Mouse (Mus musculus): ENCODE results near the gene Gtdc1. TPM values are rescaled to one million over a fixed set of nuclear protein-coding genes. Genes with fewer than 3 reads are reported as not detected.
"Not testable (repeated sequence)": the region's sequence is repeated elsewhere in the genome, so short reads cannot be mapped to it uniquely, and the experiment has no call there.

The Gtdc1 gene
- polyA plus RNA-seq, 1 experiment from 2014 or later: 19.2 TPM

- Histone ChIP-seq H3K4me2 (no peak overlapping the region), H3K9ac (no peak overlapping the region), H3K4me3 (no peak overlapping the region), H3K27ac (replicated peaks) (no peak overlapping the region; the same call in 1 of the 2 replicates), H3K9me3 (no peaks in the 10 kb centered on the region), H3K27me3 (no peaks in the 10 kb centered on the region), H3K36me3 (no peaks in the 10 kb centered on the region), H3K4me1 (replicated peaks) (peaks cover 6% of the 10 kb centered on the region)
- WGBS: 49% methylated on average over 5 of the region's 5 CpGs
- ATAC-seq (ENCODE audit: low FRiP score, low read depth): 0 out of 2 replicates have a peak, but pooled peaks have one; percentile 46
These were observed 294.4 kb downstream of the Gtdc1 start for GRCm38 (mm10) chr2:44633064-44633463.

GRCm38 (mm10) chr2:44632584-44632983 lies 294.9 kb downstream of the Gtdc1 start:
- no peaks in the 10 kb centered on the region for H3K36me3 ChIP-seq
- ATAC-seq (ENCODE audit: low FRiP score, low read depth): peak; percentile 71
- H3K9me3 ChIP-seq: no peaks in the 10 kb centered on the region
- peaks cover 6% of the 10 kb centered on the region for H3K4me1 ChIP-seq (replicated peaks)
- WGBS: 35% methylated on average over 10 of the region's 10 CpGs
- H3K27me3 ChIP-seq: no peaks in the 10 kb centered on the region
- H3K4me2 ChIP-seq: 0 out of 2 replicates have a peak overlapping the region, but pooled peaks have one; percentile 14
- H3K4me3 ChIP-seq: no peak overlapping the region
- no peak overlapping the region for H3K9ac ChIP-seq
- H3K27ac ChIP-seq (replicated peaks): no peak overlapping the region; the same call in 1 of the 2 replicates

GRCm38 (mm10) chr2:44631064-44631463 lies 296.4 kb downstream of the Gtdc1 start:
- no peaks in the 10 kb centered on the region for H3K27me3 ChIP-seq
- peaks cover 6% of the 10 kb centered on the region for H3K4me1 ChIP-seq (replicated peaks)
- H3K4me3 ChIP-seq: no peak overlapping the region
- no peaks in the 10 kb centered on the region for H3K36me3 ChIP-seq
- no peaks in the 10 kb centered on the region for H3K9me3 ChIP-seq
- no peak overlapping the region for H3K4me2 ChIP-seq
- ATAC-seq (ENCODE audit: low FRiP score, low read depth): no peak
- no peak overlapping the region for H3K9ac ChIP-seq
- no peak overlapping the region for H3K27ac ChIP-seq (replicated peaks)
- WGBS: 71% methylated on average over 3 of the region's 3 CpGs

DNA sequence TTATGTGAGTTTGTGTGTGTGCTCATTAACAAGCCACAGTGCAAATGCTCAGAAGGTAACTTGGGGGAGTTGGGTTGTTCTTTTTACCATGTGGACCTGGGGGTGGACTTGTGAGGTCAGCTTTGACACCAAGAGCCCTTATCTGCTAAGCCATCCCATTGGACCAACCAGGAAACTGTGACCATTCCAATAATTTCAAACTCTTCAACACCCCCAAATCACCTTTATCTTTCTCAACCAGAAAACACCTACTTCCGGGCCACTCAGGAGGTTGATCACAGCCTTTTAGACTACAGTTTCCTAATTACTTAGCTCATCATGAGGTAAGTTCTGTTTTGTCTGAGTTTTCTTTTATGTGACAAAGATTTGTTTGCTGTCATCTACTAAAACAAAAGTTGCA lies 298.7 kb downstream of the Gtdc1 start:
- 94% methylated on average over 1 of the region's 1 CpGs for WGBS
- no peak for ATAC-seq (ENCODE audit: low FRiP score, low read depth)

GRCm38 (mm10) chr2:44625154-44625553 lies 302.3 kb downstream of the Gtdc1 start:
- no peaks in the 10 kb centered on the region for H3K36me3 ChIP-seq
- H3K27me3 ChIP-seq: no peaks in the 10 kb centered on the region
- no peak overlapping the region for H3K27ac ChIP-seq (replicated peaks)
- no peak for ATAC-seq (ENCODE audit: low FRiP score, low read depth)
- H3K9ac ChIP-seq: no peak overlapping the region
- H3K4me2 ChIP-seq: no peak overlapping the region
- H3K4me3 ChIP-seq: no peak overlapping the region
- 51% methylated on average over 3 of the region's 3 CpGs for WGBS
- H3K4me1 ChIP-seq (replicated peaks): peaks cover 5% of the 10 kb centered on the region; the same call in 1 of the 2 replicates
- H3K9me3 ChIP-seq: no peaks in the 10 kb centered on the region

More for the DNA sequence above, 298.7 kb downstream of the Gtdc1 start:
- Histone ChIP-seq H3K27ac (replicated peaks) (no peak overlapping the region), H3K4me2 (no peak overlapping the region), H3K36me3 (no peaks in the 10 kb centered on the region), H3K9me3 (no peaks in the 10 kb centered on the region), H3K9ac (no peak overlapping the region), H3K27me3 (no peaks in the 10 kb centered on the region), H3K4me1 (replicated peaks) (peaks cover 11% of the 10 kb centered on the region), H3K4me3 (no peak overlapping the region)

- Histone ChIP-seq H3K27ac (replicated peaks) (no peak overlapping the region), H3K36me3 (no peaks in the 10 kb centered on the region), H3K4me2 (no peak overlapping the region), H3K27me3 (no peaks in the 10 kb centered on the region), H3K9me3 (no peaks in the 10 kb centered on the region), H3K9ac (no peak overlapping the region), H3K4me3 (no peak overlapping the region), H3K4me1 (replicated peaks) (peaks cover 5% of the 10 kb centered on the region; the same call in 1 of the 2 replicates)
- WGBS: 90% methylated on average over 3 of the region's 3 CpGs
- no peak for ATAC-seq (ENCODE audit: low FRiP score, low read depth)
These were observed 305.0 kb downstream of the Gtdc1 start for GRCm38 (mm10) chr2:44622471-44622870.

DNA sequence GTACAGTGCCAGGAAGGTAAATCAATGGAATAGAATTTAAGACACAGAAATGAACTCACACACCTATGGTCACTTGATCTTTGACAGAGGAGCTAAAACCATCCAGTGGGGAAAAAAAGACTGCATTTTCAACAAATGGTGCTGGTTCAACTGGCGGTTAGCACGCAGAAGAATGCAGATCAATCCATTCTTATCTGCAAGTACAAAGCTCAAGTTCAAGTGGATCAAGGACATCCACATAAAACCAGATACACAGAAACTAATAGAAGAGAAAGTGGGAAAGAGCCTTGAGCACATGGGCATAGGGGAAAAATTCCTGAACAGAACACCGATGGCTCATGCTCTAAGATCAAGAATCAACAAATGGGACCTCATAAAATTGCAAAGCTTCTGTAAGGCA lies 327.8 kb downstream of the Gtdc1 start:
- H3K36me3 ChIP-seq; ATAC-seq (ENCODE audit: low FRiP score, low read depth); H3K27me3 ChIP-seq; H3K27ac ChIP-seq (replicated peaks); H3K4me1 ChIP-seq (replicated peaks); H3K9ac ChIP-seq; H3K4me2 ChIP-seq; H3K9me3 ChIP-seq; H3K4me3 ChIP-seq: not testable (repeated sequence)
- 95% methylated on average over 3 of the region's 3 CpGs for WGBS

DNA sequence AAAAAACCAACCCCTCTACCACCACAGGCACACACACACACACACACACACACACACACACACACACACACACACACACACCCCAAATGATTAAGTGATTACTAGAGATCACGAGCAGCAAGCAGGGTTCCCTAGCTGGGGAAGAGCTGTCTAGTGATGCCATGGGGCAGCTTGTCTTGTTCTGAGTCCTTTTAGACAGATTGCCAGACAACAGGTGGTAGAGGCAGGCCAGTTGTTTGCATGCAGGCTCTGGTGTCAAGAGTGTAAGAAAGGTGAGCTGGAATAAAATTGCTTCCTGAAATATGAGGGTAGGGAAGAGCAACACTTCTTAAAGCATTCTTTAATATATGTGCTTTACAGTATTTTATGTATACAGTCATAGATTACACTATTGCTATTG lies 333.2 kb downstream of the Gtdc1 start:
- no peak overlapping the region for H3K4me3 ChIP-seq
- ATAC-seq (ENCODE audit: low FRiP score, low read depth): no peak
- no peaks in the 10 kb centered on the region for H3K27me3 ChIP-seq
- H3K9ac ChIP-seq: no peak overlapping the region
- H3K36me3 ChIP-seq: no peaks in the 10 kb centered on the region
- H3K4me2 ChIP-seq: no peak overlapping the region
- 50% methylated on average over 1 of the region's 1 CpGs for WGBS
- no peaks in the 10 kb centered on the region for H3K9me3 ChIP-seq
- H3K27ac ChIP-seq (replicated peaks): no peak overlapping the region
- no peaks in the 10 kb centered on the region for H3K4me1 ChIP-seq (replicated peaks)

GRCm38 (mm10) chr2:44590881-44591280 lies 336.6 kb downstream of the Gtdc1 start:
- no peaks in the 10 kb centered on the region for H3K4me1 ChIP-seq (replicated peaks)
- H3K9ac ChIP-seq: no peak overlapping the region
- H3K27me3 ChIP-seq: no peaks in the 10 kb centered on the region
- no peaks in the 10 kb centered on the region for H3K9me3 ChIP-seq
- no peak overlapping the region for H3K4me3 ChIP-seq
- H3K36me3 ChIP-seq: no peaks in the 10 kb centered on the region
- ATAC-seq (ENCODE audit: low FRiP score, low read depth): peak; percentile 69; the same call in 1 of the 2 replicates
- WGBS: 50% methylated on average over 4 of the region's 4 CpGs
- no peak overlapping the region for H3K27ac ChIP-seq (replicated peaks)
- H3K4me2 ChIP-seq: no peak overlapping the region

DNA sequence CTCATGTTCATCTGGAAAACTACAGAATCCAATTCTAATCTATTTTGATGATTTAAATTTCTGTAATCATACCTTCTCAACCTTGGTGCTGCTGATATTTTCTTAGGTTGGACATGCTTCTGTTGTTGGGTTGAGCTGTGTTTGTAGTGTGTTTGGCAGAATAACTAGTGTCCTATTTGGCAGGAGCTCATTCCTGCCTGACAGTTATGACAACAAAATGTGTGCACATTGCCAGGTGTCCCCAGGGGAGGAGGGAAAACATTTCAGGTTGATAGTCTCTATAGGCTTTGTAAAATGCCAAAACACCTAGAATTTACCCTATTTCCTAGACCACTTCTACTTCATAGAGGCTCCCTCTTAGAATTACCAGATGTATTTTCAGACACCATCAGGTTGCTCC lies 343.4 kb downstream of the Gtdc1 start:
- Histone ChIP-seq H3K27me3 (no peaks in the 10 kb centered on the region), H3K4me3 (no peak overlapping the region), H3K36me3 (no peaks in the 10 kb centered on the region), H3K27ac (replicated peaks) (no peak overlapping the region), H3K4me2 (no peak overlapping the region), H3K4me1 (replicated peaks) (no peaks in the 10 kb centered on the region), H3K9ac (no peak overlapping the region), H3K9me3 (no peaks in the 10 kb centered on the region)
- no peak for ATAC-seq (ENCODE audit: low FRiP score, low read depth)

DNA sequence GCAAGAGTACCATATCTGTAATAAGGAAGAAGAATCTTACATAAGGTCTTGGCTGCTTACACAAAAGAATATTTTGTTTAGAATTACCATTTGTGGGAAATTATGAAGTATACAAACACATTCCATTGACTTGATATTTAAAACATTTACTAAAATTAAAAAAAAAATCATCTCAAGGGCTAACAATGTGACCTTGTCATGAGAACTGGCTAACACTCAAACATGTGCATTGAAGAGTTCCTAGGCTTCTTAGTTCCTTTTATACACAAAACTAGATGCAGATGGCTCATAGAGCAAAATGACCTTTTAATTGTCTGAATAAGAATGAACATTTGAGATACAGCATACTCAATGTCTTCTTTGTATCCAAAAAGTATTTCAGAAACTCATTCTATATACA lies 344.0 kb downstream of the Gtdc1 start:
- Histone ChIP-seq H3K9ac (no peak overlapping the region), H3K4me2 (no peak overlapping the region), H3K27me3 (no peaks in the 10 kb centered on the region), H3K4me3 (no peak overlapping the region), H3K27ac (replicated peaks) (no peak overlapping the region), H3K4me1 (replicated peaks) (no peaks in the 10 kb centered on the region), H3K36me3 (no peaks in the 10 kb centered on the region), H3K9me3 (no peaks in the 10 kb centered on the region)
- ATAC-seq (ENCODE audit: low FRiP score, low read depth): no peak

DNA sequence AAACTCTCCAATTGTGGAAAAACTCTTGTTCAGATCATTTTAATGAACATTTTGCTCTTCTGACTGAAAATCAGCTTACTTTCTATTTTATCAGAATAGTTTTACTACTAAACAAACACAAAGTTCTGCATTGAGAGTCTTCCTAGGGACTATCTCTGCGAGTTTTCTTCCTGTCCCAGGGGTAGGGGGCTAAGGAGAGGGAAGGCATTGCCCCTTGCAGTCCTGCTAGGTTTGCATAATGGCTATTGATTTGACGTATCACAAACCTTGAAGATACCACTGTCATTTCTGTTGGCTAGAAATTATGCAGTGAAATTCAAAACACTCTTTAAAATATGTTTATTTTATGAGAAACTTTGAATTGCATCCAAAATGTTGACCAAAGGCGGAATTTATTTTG lies 355.6 kb downstream of the Gtdc1 start:
- H3K36me3 ChIP-seq: no peaks in the 10 kb centered on the region
- peaks cover 5% of the 10 kb centered on the region; the same call in 1 of the 2 replicates for H3K4me1 ChIP-seq (replicated peaks)
- H3K4me2 ChIP-seq: no peak overlapping the region
- H3K4me3 ChIP-seq: no peak overlapping the region
- no peak overlapping the region for H3K27ac ChIP-seq (replicated peaks)
- WGBS: 49% methylated on average over 3 of the region's 3 CpGs
- no peaks in the 10 kb centered on the region for H3K9me3 ChIP-seq
- H3K9ac ChIP-seq: no peak overlapping the region
- ATAC-seq (ENCODE audit: low FRiP score, low read depth): no peak
- H3K27me3 ChIP-seq: no peaks in the 10 kb centered on the region

GRCm38 (mm10) chr2:44571156-44571555 lies 356.3 kb downstream of the Gtdc1 start:
- H3K4me2 ChIP-seq: 0 out of 2 replicates have a peak overlapping the region, but pooled peaks have one; percentile 2
- no peaks in the 10 kb centered on the region for H3K27me3 ChIP-seq
- peaks cover 5% of the 10 kb centered on the region; the same call in 1 of the 2 replicates for H3K4me1 ChIP-seq (replicated peaks)
- H3K4me3 ChIP-seq: no peak overlapping the region
- no peaks in the 10 kb centered on the region for H3K36me3 ChIP-seq
- ATAC-seq (ENCODE audit: low FRiP score, low read depth): no peak
- WGBS: 25% methylated on average over 9 of the region's 9 CpGs
- no peak overlapping the region for H3K27ac ChIP-seq (replicated peaks)
- H3K9me3 ChIP-seq: no peaks in the 10 kb centered on the region
- H3K9ac ChIP-seq: no peak overlapping the region
